ENCODE assay signal across 8 mouse cellular contexts in the genomic region with DNA sequence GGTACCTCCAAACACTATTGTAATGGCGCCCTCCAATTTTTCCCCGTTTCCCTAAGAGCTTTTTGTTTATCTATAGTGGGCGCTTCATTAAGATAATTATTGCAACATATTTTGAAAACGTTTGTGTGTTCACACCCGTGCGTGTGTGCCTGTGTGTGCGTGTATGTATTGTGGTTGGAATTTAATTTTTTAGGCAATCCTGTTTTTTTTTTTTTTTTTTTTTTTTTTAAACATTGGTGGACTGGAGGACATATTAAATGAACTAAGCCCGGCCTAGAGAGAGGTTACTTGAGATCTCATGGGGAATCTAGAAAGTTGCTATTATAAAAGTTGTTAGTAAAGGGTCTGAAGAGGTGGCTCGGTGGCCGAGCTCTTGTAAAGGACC. TPM values are rescaled to one million over a fixed set of nuclear protein-coding genes. Genes with fewer than 3 reads are reported as not detected.
DNase-seq lines count a peak whose midpoint lies in the region; ATAC-seq and TF ChIP-seq lines count a peak whose summit lies in the region.

No protein-coding gene starts in this region.

- no peak for DNase-seq in heart, adult 8-10 months (ENCODE audit: low spot score)
- DNase-seq in MEL (ENCODE audit: low read depth, low spot score), result no peak
- DNase-seq in hindbrain, embryonic 11.5 days (ENCODE audit: low spot score), result no peak
- no peak for DNase-seq in midbrain, embryonic 11.5 days (ENCODE audit: low spot score, missing footprints)
- DNase-seq in thymus, postnatal 14 days, result no peak
- DNase-seq in spleen, adult 12 weeks (ENCODE audit: low spot score), result no peak
- DNase-seq in embryo, embryonic 10 days (ENCODE audit: low spot score), result no peak

- H3K79me2 ChIP-seq in MEL (ENCODE audit: control insufficient read depth, insufficient read depth, low read length, poor library complexity), result peaks cover 52% of the 10 kb centered on the region

- no peak for ATAC-seq in heart, embryonic 16.5 days (replicated peaks; ENCODE audit: extremely low read depth, insufficient read depth, low FRiP score)
- no peak for ATAC-seq in hindbrain, embryonic 11.5 days (ENCODE audit: low FRiP score)
- no peak for ATAC-seq in midbrain, embryonic 11.5 days (ENCODE audit: low FRiP score)

- H3K9me3 ChIP-seq in heart, embryonic 16.5 days (replicated peaks; ENCODE audit: control insufficient read depth, low read length), result no peaks in the 10 kb centered on the region
- no peaks in the 10 kb centered on the region for H3K9me3 ChIP-seq in MEL (replicated peaks; ENCODE audit: insufficient read depth, low read length)
- no peaks in the 10 kb centered on the region for H3K9me3 ChIP-seq in hindbrain, embryonic 11.5 days (ENCODE audit: control insufficient read depth, low read length)
- H3K9me3 ChIP-seq in midbrain, embryonic 11.5 days (ENCODE audit: control insufficient read depth, low read length), result no peaks in the 10 kb centered on the region

- peak overlapping the region; percentile 95 for H3K9ac ChIP-seq in heart, embryonic 16.5 days (ENCODE audit: low read length)
- peak overlapping the region; percentile 98 for H3K9ac ChIP-seq in MEL (ENCODE audit: control insufficient read depth, low read depth, low read length, poor library complexity, severe bottlenecking)
- peak overlapping the region; percentile 99 for H3K9ac ChIP-seq in hindbrain, embryonic 11.5 days (ENCODE audit: low read depth, low read length)
- H3K9ac ChIP-seq in midbrain, embryonic 11.5 days (ENCODE audit: low read length), result peak overlapping the region; percentile 100

- H3K27ac ChIP-seq in heart, embryonic 16.5 days (ENCODE audit: low read length), result peak overlapping the region; percentile 97
- peak overlapping the region; percentile 93 for H3K27ac ChIP-seq in MEL (ENCODE audit: control insufficient read depth, low read depth, low read length)
- peak overlapping the region; percentile 99 for H3K27ac ChIP-seq in hindbrain, embryonic 11.5 days (ENCODE audit: low read depth, low read length)
- H3K27ac ChIP-seq in midbrain, embryonic 11.5 days (ENCODE audit: low read depth, low read length), result peak overlapping the region; percentile 97

- H3K4me1 ChIP-seq in heart, embryonic 16.5 days (ENCODE audit: control insufficient read depth, insufficient read depth, low read length), result peaks cover 31% of the 10 kb centered on the region
- H3K4me1 ChIP-seq in MEL (ENCODE audit: control insufficient read depth in 1 of 2, insufficient read depth in 2 of 2, low read length in 2 of 2), result peaks cover 15 to 27% of the 10 kb centered on the region in 2 experiments
- peaks cover 12% of the 10 kb centered on the region for H3K4me1 ChIP-seq in hindbrain, embryonic 11.5 days (replicated peaks; ENCODE audit: control insufficient read depth, insufficient read depth, low read length)
- peaks cover 28% of the 10 kb centered on the region for H3K4me1 ChIP-seq in midbrain, embryonic 11.5 days (ENCODE audit: control insufficient read depth, insufficient read depth, low read length)

- H3K4me3 ChIP-seq in heart, embryonic 16.5 days (ENCODE audit: low read length), result peak overlapping the region; percentile 70
- peak overlapping the region; percentile 51 to 75 for H3K4me3 ChIP-seq in MEL (ENCODE audit: control insufficient read depth in 1 of 2, insufficient read depth in 1 of 2, low read depth in 2 of 2, low read length in 2 of 2)
- peak overlapping the region; percentile 99 for H3K4me3 ChIP-seq in hindbrain, embryonic 11.5 days (ENCODE audit: low read depth, low read length)
- peak overlapping the region; percentile 99 for H3K4me3 ChIP-seq in midbrain, embryonic 11.5 days (ENCODE audit: low read depth, low read length)

- no peak for TF ChIP-seq POLR2A in MEL (IDR thresholded peaks at IDR 0.05; ENCODE audit: control insufficient read depth in 1 of 2, insufficient read depth in 1 of 2, low read depth in 1 of 2, low read length in 2 of 2, poor library complexity in 1 of 2)

- no peak for TF ChIP-seq RAD21 in MEL (IDR thresholded peaks at IDR 0.05; ENCODE audit: low read depth, low read length)

- H3K27me3 ChIP-seq in heart, embryonic 16.5 days (ENCODE audit: control insufficient read depth, insufficient read depth, low read length), result no peaks in the 10 kb centered on the region
- no peaks in the 10 kb centered on the region for H3K27me3 ChIP-seq in MEL (ENCODE audit: control insufficient read depth in 1 of 2, insufficient read depth in 2 of 2, low read length in 2 of 2)
- no peaks in the 10 kb centered on the region for H3K27me3 ChIP-seq in hindbrain, embryonic 11.5 days (ENCODE audit: control insufficient read depth, insufficient read depth, low read length)
- H3K27me3 ChIP-seq in midbrain, embryonic 11.5 days (ENCODE audit: control insufficient read depth, insufficient read depth, low read length), result no peaks in the 10 kb centered on the region

- no peak for TF ChIP-seq EP300 in MEL (IDR thresholded peaks at IDR 0.05; ENCODE audit: low read depth in 1 of 2, low read length in 2 of 2)

- 5% methylated on average over 10 of the region's 10 CpGs for WGBS in heart, embryonic 16.5 days
- 11% methylated on average over 10 of the region's 10 CpGs for WGBS in hindbrain, embryonic 11.5 days
- WGBS in midbrain, embryonic 11.5 days, result 13% methylated on average over 10 of the region's 10 CpGs

- peak overlapping the region; percentile 90 for H3K4me2 ChIP-seq in heart, embryonic 16.5 days (ENCODE audit: low read depth, low read length)
- peak overlapping the region; percentile 66 for H3K4me2 ChIP-seq in hindbrain, embryonic 11.5 days (replicated peaks; ENCODE audit: low read depth, low read length)
- H3K4me2 ChIP-seq in midbrain, embryonic 11.5 days, result peak overlapping the region; percentile 87

- peaks cover 22% of the 10 kb centered on the region for H3K36me3 ChIP-seq in heart, embryonic 16.5 days (ENCODE audit: control insufficient read depth, insufficient read depth)
- H3K36me3 ChIP-seq in MEL (ENCODE audit: control insufficient read depth in 1 of 2, insufficient read depth in 2 of 2, low read length in 2 of 2), result peaks cover 4 to 49% of the 10 kb centered on the region in 2 experiments
- peaks cover 4% of the 10 kb centered on the region; the same call in 1 of the 2 replicates for H3K36me3 ChIP-seq in hindbrain, embryonic 11.5 days (ENCODE audit: control insufficient read depth, insufficient read depth, low read length)
- peaks cover 10% of the 10 kb centered on the region for H3K36me3 ChIP-seq in midbrain, embryonic 11.5 days (ENCODE audit: control insufficient read depth, insufficient read depth, low read length)

- TF ChIP-seq CTCF in MEL (IDR thresholded peaks at IDR 0.05 in 2 of 3, conservative IDR thresholded peaks at IDR 0.05 in 1 of 3; ENCODE audit: control insufficient read depth in 1 of 3, insufficient read depth in 1 of 3, low read depth in 2 of 3, low read length in 3 of 3, poor library complexity in 1 of 3, severe bottlenecking in 1 of 3), result no peak

TF ChIP-seq in MEL, 35 proteins besides CTCF, POLR2A, EP300 and RAD21:
- TF ChIP-seq TBP (IDR thresholded peaks at IDR 0.05; ENCODE audit: low read depth, low read length) (no peak), CHD1 (IDR thresholded peaks at IDR 0.05; ENCODE audit: low read depth, low read length) (no peak), SIN3A (IDR thresholded peaks at IDR 0.05; ENCODE audit: low read length) (0 out of 2 replicates have a peak, but pooled peaks have one; percentile 11), E2F4 (IDR thresholded peaks at IDR 0.05; ENCODE audit: borderline replicate concordance, low read depth, low read length) (no peak), BHLHE40 (IDR thresholded peaks at IDR 0.05; ENCODE audit: borderline replicate concordance, low read depth, low read length) (no peak), JUND (IDR thresholded peaks at IDR 0.05; ENCODE audit: low read depth, low read length) (0 out of 2 replicates have a peak, but pooled peaks have one; percentile 6), ZNF384 (IDR thresholded peaks at IDR 0.05; ENCODE audit: low read depth, low read length) (0 out of 2 replicates have a peak, but pooled peaks have one; percentile 43), MEF2A (IDR thresholded peaks at IDR 0.05; ENCODE audit: extremely low read depth, insufficient replicate concordance, low read depth, low read length, poor library complexity, severe bottlenecking) (no peak), SMC3 (IDR thresholded peaks at IDR 0.05; ENCODE audit: low read depth, low read length) (no peak), ZC3H11A (IDR thresholded peaks at IDR 0.05; ENCODE audit: low read depth, low read length) (no peak)

RNA-seq across cellular contexts. Expression of gene Nedd4, which starts 1.4 kb away (rescaled TPM):
- 428 and 482 TPM in 2 replicates for polyA plus RNA-seq in heart, embryonic 16.5 days (2015; fragmentation: Nextera tagmentation; extraction: Ambion mirVana)
- 100 to 1,000 TPM; 344 to 366 (median 354) TPM for total RNA-seq in heart, adult 8-10 months (2022)
- 167 and 175 TPM in 2 replicates for total RNA-seq in MEL (2012; rRNA removed)
- 100 to 1,000 TPM; 216 to 583 TPM for polyA plus RNA-seq in MEL (2012; ENCODE audit: insufficient read depth in 1 of 2, insufficient read length in 2 of 2, low read depth in 1 of 2, low replicate concordance in 2 of 2, missing spikeins in 1 of 2)
- 708 and 779 TPM in 2 replicates for polyA plus RNA-seq in hindbrain, embryonic 11.5 days (2014; fragmentation: Nextera tagmentation; extraction: Ambion mirVana)
- 812 and 869 TPM in 2 replicates for polyA plus RNA-seq in midbrain, embryonic 11.5 days (2014; fragmentation: Nextera tagmentation; extraction: Ambion mirVana)
